Mouse (Mus musculus): ENCODE measurements around the gene Atp8a1. TPM values are rescaled to one million over a fixed set of nuclear protein-coding genes. Genes with fewer than 3 reads are reported as not detected.

Gene Atp8a1
- polyA plus RNA-seq, 1 experiment = 20.6 TPM

DNA sequence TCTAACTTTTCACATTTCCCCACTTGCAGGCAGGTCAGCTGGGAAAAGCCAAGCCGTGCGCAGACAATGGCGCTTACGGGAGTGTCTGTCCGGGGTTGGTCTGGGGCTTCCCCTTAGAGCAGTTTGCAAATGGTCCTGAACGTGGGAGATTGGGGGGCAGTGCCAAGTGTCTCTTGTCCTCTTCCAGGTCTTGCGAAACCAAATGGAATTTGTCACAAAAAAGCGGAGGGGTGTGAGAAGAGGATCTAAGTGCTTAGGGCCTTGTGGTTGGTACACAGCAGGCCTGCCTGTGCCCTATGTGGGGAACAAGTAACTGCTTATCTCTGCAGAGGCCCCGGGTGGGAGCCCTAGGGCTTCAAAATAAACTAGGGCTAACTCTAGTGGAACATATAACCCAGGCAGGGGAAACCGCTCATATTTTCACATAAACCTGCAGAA, 213.4 kb downstream of the Atp8a1 start:
- TF ChIP-seq CTCF (IDR thresholded peaks at IDR 0.05; ENCODE audit: low read depth, low read length) = no peak
- no peak for TF ChIP-seq POLR2A (IDR thresholded peaks at IDR 0.05; ENCODE audit: insufficient read depth, low read length)
- peak; percentile 56; the same call in 1 of the 2 replicates for TF ChIP-seq EP300 (IDR thresholded peaks at IDR 0.05; ENCODE audit: insufficient read depth, low read depth, low read length)
- Histone ChIP-seq H3K27ac (ENCODE audit: insufficient read depth, low read length) (peak overlapping the region; percentile 63), H3K36me3 (ENCODE audit: control insufficient read depth, insufficient read depth, low read length, poor library complexity, severe bottlenecking) (no peaks in the 10 kb centered on the region), H3K4me1 (ENCODE audit: control insufficient read depth, insufficient read depth, low read length) (no peaks in the 10 kb centered on the region), H3K9ac (ENCODE audit: low read depth, poor library complexity, severe bottlenecking) (no peak overlapping the region), H3K9me3 (replicated peaks; ENCODE audit: control insufficient read depth, insufficient read depth, low read length, poor library complexity, severe bottlenecking) (no peaks in the 10 kb centered on the region), H3K27me3 (ENCODE audit: control insufficient read depth, insufficient read depth, low read length, poor library complexity, severe bottlenecking) (no peaks in the 10 kb centered on the region), H3K4me3 (ENCODE audit: low read depth, low read length) (no peak overlapping the region)

DNA sequence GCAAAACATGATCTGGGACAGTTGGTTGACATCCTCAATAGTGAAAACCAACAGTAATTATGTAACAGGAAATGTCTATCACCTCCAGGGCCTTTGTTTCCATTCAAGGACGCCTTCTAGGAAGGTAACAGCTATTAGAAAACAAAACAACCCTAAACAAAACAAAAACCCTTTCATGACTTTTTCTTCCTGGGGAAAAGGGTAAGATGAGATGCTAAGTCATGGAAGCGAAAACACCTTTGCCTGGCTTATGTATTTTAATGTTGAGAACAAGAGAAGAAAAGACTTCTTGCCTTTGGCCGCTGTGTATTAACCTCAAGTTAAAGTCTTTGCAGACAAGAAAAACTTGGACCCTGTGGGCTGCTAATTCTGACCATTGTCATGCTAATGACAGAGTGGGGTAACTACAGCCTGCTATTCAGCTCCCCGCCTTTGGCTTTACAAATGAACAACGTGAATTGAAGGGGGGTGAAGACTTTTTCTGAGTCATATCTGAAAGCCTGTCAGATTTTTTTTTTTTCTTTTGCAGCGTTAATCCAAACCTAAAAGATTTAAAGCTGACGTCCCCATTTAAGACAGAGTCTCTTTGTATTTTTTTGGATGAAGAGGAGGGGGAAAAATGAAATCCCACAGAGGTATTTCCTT, 214.0 kb downstream of the Atp8a1 start:
- Histone ChIP-seq H3K9ac (ENCODE audit: low read depth, poor library complexity, severe bottlenecking) (no peak overlapping the region), H3K27ac (ENCODE audit: insufficient read depth, low read length) (peak overlapping the region; percentile 80), H3K4me3 (ENCODE audit: low read depth, low read length) (no peak overlapping the region), H3K27me3 (ENCODE audit: control insufficient read depth, insufficient read depth, low read length, poor library complexity, severe bottlenecking) (no peaks in the 10 kb centered on the region), H3K36me3 (ENCODE audit: control insufficient read depth, insufficient read depth, low read length, poor library complexity, severe bottlenecking) (no peaks in the 10 kb centered on the region), H3K4me1 (ENCODE audit: control insufficient read depth, insufficient read depth, low read length) (no peaks in the 10 kb centered on the region), H3K9me3 (replicated peaks; ENCODE audit: control insufficient read depth, insufficient read depth, low read length, poor library complexity, severe bottlenecking) (no peaks in the 10 kb centered on the region)
- TF ChIP-seq EP300 (IDR thresholded peaks at IDR 0.05; ENCODE audit: insufficient read depth, low read depth, low read length) (no peak), CTCF (IDR thresholded peaks at IDR 0.05; ENCODE audit: low read depth, low read length) (no peak), POLR2A (IDR thresholded peaks at IDR 0.05; ENCODE audit: insufficient read depth, low read length) (no peak)

- no peaks in the 10 kb centered on the region for H3K9me3 ChIP-seq (replicated peaks; ENCODE audit: control insufficient read depth, insufficient read depth, low read length, poor library complexity, severe bottlenecking)
Observed at GRCm38 (mm10) chr5:67631261-67631660, 216.0 kb downstream of the Atp8a1 start.

DNA sequence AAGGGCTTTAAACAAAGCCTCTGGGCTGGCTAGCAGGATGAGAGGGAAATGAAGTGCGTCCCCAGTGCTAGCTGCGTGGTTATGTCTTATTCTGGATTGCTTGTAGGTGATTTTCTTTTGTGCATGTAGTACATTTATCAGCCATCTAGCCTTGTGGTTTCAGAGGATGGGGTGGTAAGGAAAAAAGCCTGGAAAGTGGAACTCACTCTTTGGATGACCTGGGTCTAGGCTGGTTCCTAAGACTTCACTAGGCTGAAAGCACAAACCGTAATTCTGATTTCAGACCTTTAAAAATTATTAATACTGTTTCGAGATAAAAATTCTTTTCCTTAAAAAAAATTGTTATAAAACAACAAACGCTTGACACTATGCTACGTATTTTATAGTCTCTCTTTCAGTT, 217.4 kb downstream of the Atp8a1 start:
- no peak overlapping the region for H3K27ac ChIP-seq (ENCODE audit: insufficient read depth, low read length)
- no peaks in the 10 kb centered on the region for H3K27me3 ChIP-seq (ENCODE audit: control insufficient read depth, insufficient read depth, low read length, poor library complexity, severe bottlenecking)
- no peaks in the 10 kb centered on the region for H3K4me1 ChIP-seq (ENCODE audit: control insufficient read depth, insufficient read depth, low read length)
- no peak overlapping the region for H3K9ac ChIP-seq (ENCODE audit: low read depth, poor library complexity, severe bottlenecking)
- no peak overlapping the region for H3K4me3 ChIP-seq (ENCODE audit: low read depth, low read length)
- no peak for TF ChIP-seq EP300 (IDR thresholded peaks at IDR 0.05; ENCODE audit: insufficient read depth, low read depth, low read length)
- no peak for TF ChIP-seq CTCF (IDR thresholded peaks at IDR 0.05; ENCODE audit: low read depth, low read length)
- no peak for TF ChIP-seq POLR2A (IDR thresholded peaks at IDR 0.05; ENCODE audit: insufficient read depth, low read length)
- no peaks in the 10 kb centered on the region for H3K36me3 ChIP-seq (ENCODE audit: control insufficient read depth, insufficient read depth, low read length, poor library complexity, severe bottlenecking)
- H3K9me3 ChIP-seq (replicated peaks; ENCODE audit: control insufficient read depth, insufficient read depth, low read length, poor library complexity, severe bottlenecking) = no peaks in the 10 kb centered on the region

More at GRCm38 (mm10) chr5:67631261-67631660, 216.0 kb downstream of the Atp8a1 start:
- Histone ChIP-seq H3K27ac (ENCODE audit: insufficient read depth, low read length) (no peak overlapping the region), H3K27me3 (ENCODE audit: control insufficient read depth, insufficient read depth, low read length, poor library complexity, severe bottlenecking) (no peaks in the 10 kb centered on the region), H3K9ac (ENCODE audit: low read depth, poor library complexity, severe bottlenecking) (no peak overlapping the region), H3K4me3 (ENCODE audit: low read depth, low read length) (no peak overlapping the region), H3K4me1 (ENCODE audit: control insufficient read depth, insufficient read depth, low read length) (no peaks in the 10 kb centered on the region), H3K36me3 (ENCODE audit: control insufficient read depth, insufficient read depth, low read length, poor library complexity, severe bottlenecking) (no peaks in the 10 kb centered on the region)
- TF ChIP-seq CTCF (IDR thresholded peaks at IDR 0.05; ENCODE audit: low read depth, low read length) = no peak

GRCm38 (mm10) chr5:67629440-67629839, 217.8 kb downstream of the Atp8a1 start:
- TF ChIP-seq EP300 (IDR thresholded peaks at IDR 0.05; ENCODE audit: insufficient read depth, low read depth, low read length) (no peak), POLR2A (IDR thresholded peaks at IDR 0.05; ENCODE audit: insufficient read depth, low read length) (no peak), CTCF (IDR thresholded peaks at IDR 0.05; ENCODE audit: low read depth, low read length) (no peak)
- no peak overlapping the region for H3K9ac ChIP-seq (ENCODE audit: low read depth, poor library complexity, severe bottlenecking)
- no peaks in the 10 kb centered on the region for H3K9me3 ChIP-seq (replicated peaks; ENCODE audit: control insufficient read depth, insufficient read depth, low read length, poor library complexity, severe bottlenecking)
- H3K36me3 ChIP-seq (ENCODE audit: control insufficient read depth, insufficient read depth, low read length, poor library complexity, severe bottlenecking) = no peaks in the 10 kb centered on the region
- H3K4me3 ChIP-seq (ENCODE audit: low read depth, low read length) = no peak overlapping the region
- H3K4me1 ChIP-seq (ENCODE audit: control insufficient read depth, insufficient read depth, low read length) = no peaks in the 10 kb centered on the region
- no peak overlapping the region for H3K27ac ChIP-seq (ENCODE audit: insufficient read depth, low read length)
- no peaks in the 10 kb centered on the region for H3K27me3 ChIP-seq (ENCODE audit: control insufficient read depth, insufficient read depth, low read length, poor library complexity, severe bottlenecking)

- H3K27me3 ChIP-seq (ENCODE audit: control insufficient read depth, insufficient read depth, low read length, poor library complexity, severe bottlenecking) = no peaks in the 10 kb centered on the region
- no peaks in the 10 kb centered on the region for H3K4me1 ChIP-seq (ENCODE audit: control insufficient read depth, insufficient read depth, low read length)
- H3K9ac ChIP-seq (ENCODE audit: low read depth, poor library complexity, severe bottlenecking) = no peak overlapping the region
- TF ChIP-seq CTCF (IDR thresholded peaks at IDR 0.05; ENCODE audit: low read depth, low read length) = no peak
- no peak for TF ChIP-seq EP300 (IDR thresholded peaks at IDR 0.05; ENCODE audit: insufficient read depth, low read depth, low read length)
- TF ChIP-seq POLR2A (IDR thresholded peaks at IDR 0.05; ENCODE audit: insufficient read depth, low read length) = no peak
- H3K27ac ChIP-seq (ENCODE audit: insufficient read depth, low read length) = no peak overlapping the region
- no peaks in the 10 kb centered on the region for H3K36me3 ChIP-seq (ENCODE audit: control insufficient read depth, insufficient read depth, low read length, poor library complexity, severe bottlenecking)
- no peaks in the 10 kb centered on the region for H3K9me3 ChIP-seq (replicated peaks; ENCODE audit: control insufficient read depth, insufficient read depth, low read length, poor library complexity, severe bottlenecking)
- H3K4me3 ChIP-seq (ENCODE audit: low read depth, low read length) = no peak overlapping the region
Observed at GRCm38 (mm10) chr5:67628180-67628940, 218.9 kb downstream of the Atp8a1 start.
